Mouse (Mus musculus) thymus, postnatal 14 days (tissue): ENCODE measurements around the gene Angel1.

Source experiments
- DNase-seq: peaks from one replicate; pipeline ENCODE4 v3.0.0; 2021

Gene Angel1

DNA sequence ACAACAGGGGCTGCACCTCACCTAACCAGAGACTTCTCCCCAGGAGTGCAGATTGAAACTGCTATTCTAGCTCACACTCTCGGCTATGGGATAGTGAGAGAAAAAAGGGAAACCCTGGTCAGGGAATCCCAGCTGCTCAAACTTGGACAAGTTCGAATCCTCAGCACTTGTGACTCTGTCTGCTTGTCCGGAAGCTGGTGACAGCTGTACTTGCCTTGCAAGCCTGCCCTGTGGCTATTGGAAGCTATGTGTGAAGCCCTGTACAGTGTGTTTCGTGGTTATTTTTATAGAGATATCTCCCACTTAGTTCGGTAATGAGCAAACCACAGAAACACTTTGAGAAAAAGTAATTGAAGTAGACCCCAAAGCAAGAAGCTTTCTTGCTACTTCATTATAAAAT is 53.8 kb downstream of the Angel1 start:
- no peak for DNase-seq

- no peak for DNase-seq
Observed at GRCm38 (mm10) chr12:86672105-86672504, 54.2 kb downstream of the Angel1 start.

GRCm38 (mm10) chr12:86668404-86668803 is 57.9 kb downstream of the Angel1 start:
- no peak for DNase-seq

DNA sequence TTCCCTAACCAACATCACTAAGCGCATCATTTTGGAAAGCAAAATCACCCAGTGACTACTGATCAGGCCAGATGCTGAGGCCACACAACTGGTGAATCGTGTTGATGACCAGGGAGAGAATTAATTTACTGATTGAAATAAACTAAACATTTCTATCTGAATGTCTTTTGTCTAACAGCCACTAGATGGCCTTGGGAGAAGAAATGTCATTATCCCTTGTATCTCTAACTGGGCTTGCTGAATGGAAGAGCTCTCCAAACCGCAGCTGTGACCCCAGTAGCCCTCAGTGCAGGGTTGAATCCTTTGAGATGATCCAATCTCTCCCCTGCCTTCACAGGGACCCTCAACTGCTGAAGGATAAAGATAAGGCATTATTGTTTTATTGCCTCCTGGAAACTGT is 60.6 kb downstream of the Angel1 start:
- no peak for DNase-seq

DNA sequence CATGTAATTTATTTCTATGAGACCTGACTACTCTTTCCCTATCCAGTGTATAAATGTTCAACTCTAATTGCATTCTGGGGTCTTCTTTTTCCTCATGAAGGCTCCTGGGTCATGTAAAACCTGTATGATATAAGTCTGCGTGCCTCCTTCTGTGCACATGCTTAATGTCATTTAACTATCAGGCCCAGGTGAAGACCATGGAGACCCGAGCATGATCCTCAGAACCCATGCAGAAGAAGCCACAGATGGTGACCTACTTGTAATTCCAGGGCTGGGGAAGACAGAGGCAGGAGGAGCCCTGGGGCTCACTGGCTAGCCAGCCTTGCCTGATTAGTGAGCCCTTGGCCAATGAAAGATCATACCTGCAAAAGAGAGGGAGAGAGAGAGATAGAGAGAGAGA is 65.8 kb downstream of the Angel1 start:
- no peak for DNase-seq

DNA sequence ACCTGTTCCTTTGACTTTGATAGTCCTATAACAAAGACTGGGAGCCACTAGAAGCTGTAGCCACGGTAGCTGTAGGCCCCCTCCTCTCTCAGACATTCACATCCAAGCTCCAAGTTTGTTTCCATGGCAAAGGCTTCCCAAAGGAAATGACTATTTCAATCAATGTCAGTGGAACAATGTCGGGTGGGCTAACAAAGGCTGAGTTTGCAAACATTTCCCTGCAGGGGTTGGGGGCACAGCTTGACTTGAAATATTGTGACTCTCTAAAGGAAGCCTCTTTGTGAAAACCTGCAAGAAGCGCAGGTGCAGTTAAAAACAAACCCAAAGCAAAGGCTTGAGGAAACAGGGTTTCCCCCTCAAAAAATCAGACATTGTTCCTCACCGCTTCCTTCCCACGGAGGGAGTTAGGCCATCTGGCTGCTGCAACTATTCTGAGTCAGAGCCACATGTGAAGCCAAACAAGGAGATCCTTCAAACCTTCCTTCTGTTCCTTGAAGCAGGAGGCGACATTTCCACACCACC is 66.8 kb downstream of the Angel1 start:
- DNase-seq: peak; percentile 56

DNA sequence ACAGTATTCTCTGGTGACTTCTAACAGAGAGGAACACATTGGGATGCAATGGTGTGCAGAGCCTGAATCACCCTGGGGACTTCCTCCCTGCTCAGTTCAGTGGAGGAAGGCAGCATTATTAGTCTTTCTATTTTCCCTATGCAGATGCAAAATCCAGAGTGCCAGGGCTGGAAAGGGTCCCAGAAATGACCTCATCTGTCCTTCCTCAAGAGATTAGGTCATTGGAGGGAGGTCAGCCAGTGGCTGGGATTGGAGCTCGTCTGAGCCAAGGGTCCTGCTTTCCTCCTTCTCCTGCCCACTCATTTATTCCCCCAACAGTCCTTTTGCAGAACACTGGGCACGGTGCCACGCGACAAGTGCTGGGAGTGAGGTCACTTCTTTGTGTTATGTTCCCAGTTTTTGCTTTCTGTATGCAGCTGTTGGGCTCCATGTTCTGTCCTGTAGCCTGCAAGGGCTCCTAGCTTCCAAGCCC is 73.7 kb downstream of the Angel1 start:
- no peak for DNase-seq

DNA sequence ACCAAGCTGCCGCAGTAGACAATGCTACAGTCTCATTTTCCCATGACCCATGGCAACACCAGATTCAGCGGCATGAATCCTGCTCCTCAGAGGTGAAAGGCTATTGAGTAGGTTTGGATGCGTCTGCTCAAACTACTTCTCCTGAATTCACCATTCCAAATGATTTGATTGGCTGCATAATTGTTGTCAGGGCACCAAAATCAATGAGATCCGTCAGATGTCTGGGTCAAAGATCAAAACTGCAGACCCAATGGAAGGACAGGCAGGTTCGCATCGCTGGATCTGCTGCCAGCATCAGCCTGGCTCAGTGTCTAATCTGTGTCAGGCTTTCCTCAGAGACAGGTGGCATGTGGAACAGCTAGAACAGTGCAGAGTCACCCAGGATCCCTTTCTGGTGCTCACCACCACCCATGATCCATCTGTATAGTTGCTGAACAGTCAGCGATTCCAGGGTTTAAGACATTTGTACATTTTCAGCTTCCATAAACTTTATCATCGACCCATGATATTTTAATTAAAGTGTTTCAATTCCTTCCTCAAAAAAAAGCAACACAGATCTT is 74.9 kb downstream of the Angel1 start:
- DNase-seq: no peak
